Mouse (Mus musculus) G1E (cell line): ENCODE data around the gene Zdhhc1. TPM values are rescaled to one million over a fixed set of nuclear protein-coding genes. Genes with fewer than 3 reads are reported as not detected.
A peak's percentile ranks its signal among the peaks of the same experiment; 100 is the strongest.

Experiments used
- ATAC-seq: 2 replicates; pipeline ENCODE4 v1.8.0; 2016; ENCODE audit warnings: mild to moderate bottlenecking; ENCODE audit not compliant: insufficient number of reproducible peaks, poor library complexity, low FRiP score, severe bottlenecking; ENCODE audit errors: extremely low read depth
- DNase-seq: peaks from one replicate; pipeline ENCODE4 v3.0.0; 2012; ENCODE audit warnings: low spot score
- H3K27me3 ChIP-seq: 2 replicates; pipeline ENCODE4 v1.6.1; 2012; ENCODE audit warnings: mild to moderate bottlenecking, low read length, inconsistent platforms; ENCODE audit not compliant: insufficient read depth
- H3K36me3 ChIP-seq: replicated peaks from 2 replicates; pipeline ENCODE3; 2012; ENCODE audit warnings: mild to moderate bottlenecking, inconsistent platforms
- H3K4me1 ChIP-seq: 2 replicates; pipeline ENCODE4 v1.6.1; 2012; ENCODE audit warnings: low read depth, low read length, inconsistent platforms, mixed read lengths; ENCODE audit not compliant: insufficient read depth
- H3K4me3 ChIP-seq: 2 replicates; pipeline ENCODE4 v1.5.1; 2012; ENCODE audit warnings: low read depth, mild to moderate bottlenecking, inconsistent platforms, low read length, moderate library complexity, mixed read lengths
- H3K9me3 ChIP-seq: replicated peaks from 2 replicates; pipeline ENCODE4 v1.6.1; 2012; ENCODE audit warnings: inconsistent platforms
- CTCF ChIP-seq: IDR thresholded peaks from 2 replicates; pipeline ENCODE4 v1.5.1; 2012; ENCODE audit warnings: low read depth, low read length, inconsistent platforms, mixed read lengths
- GATA1 ChIP-seq: IDR thresholded peaks from 2 replicates; pipeline ENCODE4 v1.6.1; 2012; ENCODE audit warnings: borderline replicate concordance, low read length, inconsistent platforms, mixed read lengths
- GATA2 ChIP-seq: IDR thresholded peaks from 2 replicates; pipeline ENCODE4 v1.6.1; 2012; ENCODE audit warnings: low read depth, low read length, inconsistent platforms, borderline replicate concordance
- POLR2AphosphoS5 ChIP-seq: IDR thresholded peaks from 2 replicates; pipeline ENCODE4 v1.6.1; 2012; ENCODE audit warnings: low read depth, low read length, inconsistent platforms; ENCODE audit not compliant: insufficient replicate concordance
- TAL1 ChIP-seq: conservative IDR thresholded peaks from 2 replicates; pipeline ENCODE4 v1.6.1; 2012; ENCODE audit warnings: low read depth, low read length, inconsistent platforms, mixed read lengths
- polyA plus RNA-seq: library from polyadenylated mRNA; stranded (reverse); fragments of >175 nt; gene quantifications from 2 replicates; pipeline ENCODE4 v1.2.3, GENCODE M21; 2012
- total RNA-seq, 2 experiments: library from RNA; stranded (forward) in 1 of 2; stranded (reverse) in 1 of 2; fragments of 200-1000 nt in 1 of 2; fragments of >200 nt in 1 of 2; fragmentation: Nextera tagmentation in 1 of 2; gene quantifications; 2 replicates each; pipeline ENCODE4 v1.2.3; 2014 to 2017

Zdhhc1 gene
- total and polyA plus RNA-seq, 3 experiments, result 0.02 to 0.16 TPM; not detected in 1

DNA sequence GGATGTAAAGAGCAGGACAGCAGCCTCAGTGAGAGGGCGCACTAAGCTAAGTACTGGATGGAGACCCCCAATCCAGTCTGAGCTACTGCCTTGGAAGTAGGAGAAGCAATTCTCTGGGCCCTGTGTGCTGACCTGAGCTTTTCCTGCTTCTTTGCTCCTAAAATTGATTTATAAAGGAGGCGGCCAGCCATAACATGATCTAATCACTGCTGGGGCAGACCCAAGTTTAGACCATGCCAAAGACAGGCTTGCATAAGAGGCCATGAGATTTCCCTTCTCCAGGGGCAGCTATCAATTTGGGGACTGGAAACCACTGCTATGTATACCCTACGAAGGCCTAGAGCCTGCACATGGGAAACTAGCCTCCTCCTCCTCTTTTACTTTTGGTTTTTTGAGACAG lies 32.6 kb upstream of the Zdhhc1 start:
- DNase-seq (no peak), ATAC-seq (no peak)
- Histone ChIP-seq H3K9me3 (no peaks in the 10 kb centered on the region), H3K4me3 (no peak overlapping the region), H3K27me3 (no peaks in the 10 kb centered on the region), H3K36me3 (peaks cover 96% of the 10 kb centered on the region), H3K4me1 (peaks cover 6% of the 10 kb centered on the region; the same call in 1 of the 2 replicates)
- TF ChIP-seq CTCF, result no peak
- no peak for TF ChIP-seq GATA1
- TF ChIP-seq POLR2AphosphoS5, result no peak
- no peak for TF ChIP-seq TAL1
- TF ChIP-seq GATA2, result no peak

DNA sequence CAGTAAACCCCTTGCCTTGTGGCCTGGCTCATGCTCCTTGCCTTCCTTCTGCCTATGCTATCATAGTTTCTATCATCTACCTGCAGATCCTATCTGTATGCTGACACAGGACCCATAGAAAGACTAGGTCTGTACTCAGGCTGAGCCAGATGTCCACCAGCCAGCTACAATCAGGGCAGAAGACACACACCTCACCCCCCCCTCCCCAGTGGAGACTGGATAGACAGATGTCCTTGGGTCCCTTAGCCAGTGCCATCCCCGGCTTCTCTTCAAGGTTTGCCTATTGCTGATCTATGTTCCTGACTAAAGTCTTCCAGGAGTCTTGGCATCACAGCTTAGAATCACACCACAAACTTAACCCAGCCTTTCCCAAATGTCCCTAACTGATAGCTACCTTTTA lies 31.5 kb upstream of the Zdhhc1 start:
- Histone ChIP-seq H3K4me3 (no peak overlapping the region), H3K9me3 (no peaks in the 10 kb centered on the region), H3K4me1 (no peaks in the 10 kb centered on the region), H3K27me3 (no peaks in the 10 kb centered on the region), H3K36me3 (peaks cover 96% of the 10 kb centered on the region)
- ATAC-seq, result no peak
- no peak for TF ChIP-seq CTCF
- no peak for TF ChIP-seq GATA1
- no peak for TF ChIP-seq TAL1
- DNase-seq, result no peak

DNA sequence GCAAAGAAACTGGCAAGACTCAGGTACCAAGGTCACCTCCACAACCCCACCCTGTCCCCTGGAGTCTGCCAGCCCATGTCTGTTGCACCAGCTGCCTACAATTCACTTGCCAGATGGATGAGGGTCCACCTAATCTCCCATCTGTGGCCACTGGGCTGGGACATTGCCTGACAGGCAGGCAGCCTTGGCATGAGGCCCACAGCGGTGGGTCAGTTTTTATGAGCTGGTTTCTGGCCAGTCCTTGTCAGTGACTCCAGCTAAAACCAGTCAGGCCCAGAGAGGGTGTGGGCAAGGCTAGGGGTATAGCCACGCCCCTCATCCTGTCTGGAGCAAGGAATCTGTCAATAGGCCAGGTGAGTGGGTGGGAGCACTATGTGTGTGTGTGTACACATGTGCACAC lies 30.4 kb upstream of the Zdhhc1 start:
- H3K36me3 ChIP-seq, result peaks cover 97% of the 10 kb centered on the region
- no peaks in the 10 kb centered on the region; the same call in 1 of the 2 replicates for H3K4me1 ChIP-seq

DNA sequence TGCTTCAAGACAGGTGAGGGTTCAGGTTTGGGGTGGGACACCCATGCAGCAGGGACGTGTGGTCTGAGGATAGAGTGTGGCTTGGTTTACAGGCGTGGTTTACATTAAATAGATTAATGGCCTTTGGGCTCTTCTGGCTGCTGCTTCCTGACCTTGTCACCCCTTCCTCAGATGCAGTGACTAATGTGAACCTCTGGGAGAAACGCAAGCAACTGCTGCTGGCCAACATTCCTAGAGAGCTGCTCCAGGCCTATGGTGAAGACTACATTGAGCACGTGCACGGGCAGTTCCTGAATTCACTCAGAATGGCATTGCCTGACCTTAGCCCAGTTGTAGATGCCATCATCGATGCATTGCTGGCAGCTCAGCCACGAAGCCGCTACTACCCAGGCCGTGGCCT lies 26.2 kb upstream of the Zdhhc1 start:
- H3K4me3 ChIP-seq, result no peak overlapping the region
- ATAC-seq (no peak), DNase-seq (no peak)
- H3K36me3 ChIP-seq, result peaks cover 72% of the 10 kb centered on the region
- TF ChIP-seq CTCF (no peak), TAL1 (no peak), GATA2 (no peak), GATA1 (no peak), POLR2AphosphoS5 (no peak)
- peaks cover 22% of the 10 kb centered on the region for H3K4me1 ChIP-seq
- H3K9me3 ChIP-seq, result no peaks in the 10 kb centered on the region
- peaks cover 20% of the 10 kb centered on the region for H3K27me3 ChIP-seq

More for the DNA sequence above, 30.4 kb upstream of the Zdhhc1 start:
- no peaks in the 10 kb centered on the region for H3K27me3 ChIP-seq
- ATAC-seq (no peak), DNase-seq (no peak)
- H3K9me3 ChIP-seq, result no peaks in the 10 kb centered on the region
- H3K4me3 ChIP-seq, result no peak overlapping the region
- no peak for TF ChIP-seq CTCF
- TF ChIP-seq POLR2AphosphoS5, result no peak
- no peak for TF ChIP-seq TAL1
- no peak for TF ChIP-seq GATA2
- TF ChIP-seq GATA1, result no peak

DNA sequence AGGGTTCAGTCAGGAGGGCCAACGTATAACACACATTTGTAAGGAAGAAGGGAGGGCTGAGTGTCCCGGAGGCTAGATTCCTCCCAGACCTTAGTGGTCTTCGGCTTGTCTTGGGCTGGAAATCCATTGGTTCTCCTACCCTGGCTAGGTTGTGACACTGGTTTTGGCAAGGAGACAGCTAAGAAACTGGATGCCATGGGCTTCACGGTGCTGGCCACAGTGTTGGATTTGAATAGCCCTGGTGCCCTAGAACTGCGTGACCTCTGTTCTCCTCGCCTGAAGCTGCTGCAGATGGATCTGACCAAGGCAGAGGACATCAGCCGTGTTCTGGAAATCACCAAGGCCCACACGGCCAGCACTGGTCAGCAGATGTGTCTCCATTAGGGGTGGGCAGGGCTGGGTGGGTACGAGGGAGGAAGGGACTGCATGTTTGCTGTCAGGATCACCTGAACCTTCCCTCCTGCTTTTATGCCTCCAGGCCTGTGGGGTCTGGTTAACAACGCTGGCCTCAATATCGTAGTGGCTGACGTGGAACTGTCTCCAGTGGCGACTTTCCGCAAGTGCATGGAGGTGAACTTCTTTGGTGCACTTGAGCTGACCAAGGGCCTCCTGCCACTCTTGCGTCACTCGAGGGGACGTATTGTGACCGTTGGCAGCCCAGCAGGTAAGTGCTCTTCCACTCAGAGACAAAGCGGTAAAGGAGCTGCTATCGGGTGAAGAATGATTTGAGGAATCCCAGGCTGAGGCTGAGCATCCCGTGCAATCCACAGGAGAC lies 25.5 kb upstream of the Zdhhc1 start:
- no peak overlapping the region for H3K4me3 ChIP-seq
- peaks cover 65% of the 10 kb centered on the region for H3K36me3 ChIP-seq
- TF ChIP-seq GATA2, result no peak
- TF ChIP-seq POLR2AphosphoS5, result no peak; the same call in 1 of the 2 replicates
- peaks cover 27% of the 10 kb centered on the region for H3K27me3 ChIP-seq
- H3K9me3 ChIP-seq, result no peaks in the 10 kb centered on the region
- peaks cover 23% of the 10 kb centered on the region for H3K4me1 ChIP-seq
- DNase-seq, result no peak
- no peak for ATAC-seq

DNA sequence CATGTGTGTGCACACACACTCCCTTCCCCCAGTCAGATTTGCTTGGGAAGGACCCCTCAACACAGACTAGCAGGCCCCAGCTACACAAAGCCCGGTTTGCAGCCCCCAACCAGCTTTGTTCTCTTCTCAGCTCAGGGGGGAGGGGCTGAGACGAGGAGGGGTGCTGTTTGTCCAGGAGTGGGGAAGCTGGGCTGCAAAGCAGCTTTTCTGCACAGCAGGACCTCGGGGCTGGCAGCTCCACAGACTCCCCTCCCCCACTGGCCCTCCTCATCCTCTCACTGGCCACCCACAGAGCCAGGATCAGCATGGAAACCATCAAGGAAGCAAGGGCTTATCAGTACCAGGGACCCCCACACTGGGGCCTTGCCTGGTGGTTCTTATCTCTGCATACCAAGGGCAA lies 24.4 kb upstream of the Zdhhc1 start:
- Histone ChIP-seq H3K9me3 (no peaks in the 10 kb centered on the region), H3K4me3 (no peak overlapping the region), H3K4me1 (peaks cover 26% of the 10 kb centered on the region), H3K36me3 (peaks cover 54% of the 10 kb centered on the region), H3K27me3 (peaks cover 36% of the 10 kb centered on the region)
- ATAC-seq (0 out of 2 replicates have a peak, but pooled peaks have one; percentile 22), DNase-seq (no peak)
- TF ChIP-seq POLR2AphosphoS5, result no peak
- no peak for TF ChIP-seq TAL1
- no peak for TF ChIP-seq CTCF
- TF ChIP-seq GATA2, result no peak
- TF ChIP-seq GATA1, result no peak
